Mouse (Mus musculus) lung, embryonic 14.5 days (tissue): ENCODE results near the gene Npw. TPM values are rescaled to one million over a fixed set of nuclear protein-coding genes. Genes with fewer than 3 reads are reported as not detected.
A peak's percentile ranks its signal among the peaks of the same experiment; 100 is the strongest.
"Not testable (repeated sequence)": the region's sequence is repeated elsewhere in the genome, so short reads cannot be mapped to it uniquely, and the experiment has no call there.

Experiments
- ATAC-seq: fragments of 200-750 bp; cut with Nextera tagmentation; 2 replicates; pipeline ENCODE4 v1.8.0; 2017; ENCODE audit warnings: mild to moderate bottlenecking, moderate TSS enrichment, moderate library complexity; ENCODE audit not compliant: insufficient read depth
- DNase-seq: peaks from one replicate; pipeline ENCODE4 v3.0.0-alpha.2; 2015
- H3K27ac ChIP-seq: fragments of 300-500 bp; sonication (generic); 2 replicates; pipeline ENCODE4 v1.5.1; 2014; ENCODE audit warnings: low read depth, mild to moderate bottlenecking, moderate library complexity
- H3K27me3 ChIP-seq: fragments of 300-500 bp; sonication (generic); 2 replicates; pipeline ENCODE4 v1.6.1; 2014; ENCODE audit warnings: low read length, control low read depth; ENCODE audit not compliant: insufficient read depth
- H3K36me3 ChIP-seq: fragments of 300-500 bp; sonication (generic); 2 replicates; pipeline ENCODE4 v1.6.1; 2014; ENCODE audit warnings: control low read depth; ENCODE audit not compliant: insufficient read depth
- H3K4me1 ChIP-seq: fragments of 300-500 bp; sonication (generic); 2 replicates; pipeline ENCODE4 v1.6.1; 2014; ENCODE audit warnings: antibody characterized with exemption, control low read depth; ENCODE audit not compliant: insufficient read depth
- H3K4me2 ChIP-seq: fragments of 300-500 bp; sonication (generic); 2 replicates; pipeline ENCODE4 v1.6.1; 2014; ENCODE audit warnings: mild to moderate bottlenecking
- H3K4me3 ChIP-seq: fragments of 300-500 bp; sonication (generic); 2 replicates; pipeline ENCODE4 v1.5.1; 2014; ENCODE audit warnings: low read depth, low read length
- H3K9ac ChIP-seq: fragments of 300-500 bp; sonication (generic); 2 replicates; pipeline ENCODE4 v1.6.1; 2014
- H3K9me3 ChIP-seq: fragments of 300-500 bp; sonication (generic); 2 replicates; pipeline ENCODE4 v1.6.1; 2016; ENCODE audit warnings: low read depth, low read length, control low read depth
- CTCF ChIP-seq: IDR thresholded peaks from 2 replicates; pipeline ENCODE4 v1.5.1; 2016; ENCODE audit warnings: antibody characterized with exemption, low read depth
- WGBS: fragments of 180-500 bp; shearing (Covaris S2); extraction: QIAGEN DNeasy Blood & Tissue Kit; methylation state at CpG from one replicate; pipeline ENCODE4 v1.1.7; 2014; 5-methylcytosine and 5-hydroxymethylcytosine counted together
- polyA plus RNA-seq: library from polyadenylated mRNA; unstranded; fragments of >200 nt; fragmentation: Nextera tagmentation; extraction: Ambion mirVana; gene quantifications from 2 replicates; pipeline ENCODE4 v1.2.1, GENCODE M21; 2014

Gene Npw
- polyA plus RNA-seq, 1 experiment from 2014 or later, result 1.0 TPM

GRCm38 (mm10) chr17:24672141-24672540 lies 13.9 kb upstream of the Npw start:
- DNase-seq, result peak; percentile 71
- H3K27ac ChIP-seq, result no peak overlapping the region
- no peak overlapping the region for H3K4me3 ChIP-seq
- no peak for TF ChIP-seq CTCF
- peaks cover 23% of the 10 kb centered on the region for H3K4me1 ChIP-seq
- H3K27me3 ChIP-seq, result no peaks in the 10 kb centered on the region
- 0 out of 2 replicates have a peak overlapping the region, but pooled peaks have one; percentile 16 for H3K9ac ChIP-seq
- H3K36me3 ChIP-seq, result peaks cover 10% of the 10 kb centered on the region
- 16% methylated on average over 5 of the region's 5 CpGs for WGBS
- H3K9me3 ChIP-seq, result no peaks in the 10 kb centered on the region
- peak overlapping the region; percentile 95 for H3K4me2 ChIP-seq
- no peak for ATAC-seq

GRCm38 (mm10) chr17:24671346-24671745 lies 13.1 kb upstream of the Npw start:
- Histone ChIP-seq H3K27ac (no peak overlapping the region), H3K9ac (no peak overlapping the region), H3K4me1 (peaks cover 23% of the 10 kb centered on the region), H3K4me2 (peak overlapping the region; percentile 95), H3K27me3 (no peaks in the 10 kb centered on the region), H3K4me3 (no peak overlapping the region), H3K36me3 (peaks cover 3% of the 10 kb centered on the region; the same call in 1 of the 2 replicates), H3K9me3 (no peaks in the 10 kb centered on the region)
- DNase-seq (no peak), ATAC-seq (no peak)
- WGBS, result 49% methylated on average over 5 of the region's 5 CpGs
- no peak for TF ChIP-seq CTCF

- H3K4me2 ChIP-seq, result peak overlapping the region; percentile 95
- no peaks in the 10 kb centered on the region for H3K9me3 ChIP-seq
- H3K36me3 ChIP-seq, result peaks cover 3% of the 10 kb centered on the region; the same call in 1 of the 2 replicates
- ATAC-seq, result no peak
- H3K27me3 ChIP-seq, result no peaks in the 10 kb centered on the region
- TF ChIP-seq CTCF, result no peak
- WGBS, result 6% methylated on average over 8 of the region's 8 CpGs
- no peak for DNase-seq
- H3K9ac ChIP-seq, result peak overlapping the region; percentile 97
- peak overlapping the region; percentile 100 for H3K4me3 ChIP-seq
- H3K4me1 ChIP-seq, result peaks cover 23% of the 10 kb centered on the region
- H3K27ac ChIP-seq, result peak overlapping the region; percentile 84
Measured at GRCm38 (mm10) chr17:24670246-24670844, 12.1 kb upstream of the Npw start.

- WGBS, result under 1% methylated on average over 79 of the region's 80 CpGs
- peaks cover 3% of the 10 kb centered on the region; the same call in 1 of the 2 replicates for H3K36me3 ChIP-seq
- peak; percentile 99 for ATAC-seq
- no peaks in the 10 kb centered on the region for H3K27me3 ChIP-seq
- H3K9me3 ChIP-seq, result no peaks in the 10 kb centered on the region
- H3K4me2 ChIP-seq, result peak within 1 kb of the TSS; percentile 95
- peaks cover 23% of the 10 kb centered on the region for H3K4me1 ChIP-seq
- TF ChIP-seq CTCF, result peak; percentile 14; the same call in 1 of the 2 replicates
- H3K4me3 ChIP-seq, result peak within 1 kb of the TSS; percentile 100
- peak within 1 kb of the TSS; percentile 97 for H3K9ac ChIP-seq
- peak within 1 kb of the TSS; percentile 84 for H3K27ac ChIP-seq
- DNase-seq, result peak; percentile 98
Measured at GRCm38 (mm10) chr17:24669545-24670245, 11.4 kb upstream of the Npw start, which contains the start of gene Zfp598. Zfp598 (plus strand) TSS chr17:24669687.

- peak overlapping the region; percentile 97 for H3K9ac ChIP-seq
- peak; percentile 24 for ATAC-seq
- peak overlapping the region; percentile 84; the same call in 1 of the 2 replicates for H3K27ac ChIP-seq
- H3K4me2 ChIP-seq, result peak overlapping the region; percentile 95
- DNase-seq, H3K9me3 ChIP-seq, H3K27me3 ChIP-seq, H3K36me3 ChIP-seq: not testable (repeated sequence)
- 7% methylated on average over 15 of the region's 15 CpGs for WGBS
- H3K4me1 ChIP-seq, result peaks cover 23% of the 10 kb centered on the region
- peak overlapping the region; percentile 100 for H3K4me3 ChIP-seq
Measured at GRCm38 (mm10) chr17:24669214-24669544, 10.9 kb upstream of the Npw start.

GRCm38 (mm10) chr17:24667416-24667815 lies 9.2 kb upstream of the Npw start:
- TF ChIP-seq CTCF, result peak; percentile 79
- Histone ChIP-seq H3K4me2 (no peak overlapping the region), H3K9ac (no peak overlapping the region), H3K9me3 (no peaks in the 10 kb centered on the region), H3K4me1 (peaks cover 22% of the 10 kb centered on the region), H3K27me3 (no peaks in the 10 kb centered on the region), H3K36me3 (no peaks in the 10 kb centered on the region), H3K4me3 (no peak overlapping the region), H3K27ac (no peak overlapping the region)
- DNase-seq (peak; percentile 71), ATAC-seq (no peak)
- 21% methylated on average over 6 of the region's 6 CpGs for WGBS

GRCm38 (mm10) chr17:24667011-24667410 lies 8.8 kb upstream of the Npw start:
- not testable (repeated sequence) for H3K27me3 ChIP-seq, H3K9me3 ChIP-seq, H3K4me2 ChIP-seq, DNase-seq, H3K27ac ChIP-seq, H3K9ac ChIP-seq, H3K36me3 ChIP-seq, ATAC-seq, H3K4me3 ChIP-seq
- WGBS, result 66% methylated on average over 7 of the region's 7 CpGs
- peaks cover 18% of the 10 kb centered on the region for H3K4me1 ChIP-seq
